Mouse (Mus musculus) CD4-positive, CD25-positive, alpha-beta regulatory T cell, adult 2 months (primary cell): Measurements from ENCODE around the gene Ifna11.
"Not testable (repeated sequence)": the region's sequence is repeated elsewhere in the genome, so short reads cannot be mapped to it uniquely, and the experiment has no call there.

Source experiments
- DNase-seq: peaks from one replicate; pipeline ENCODE4 v3.0.0-alpha.2; 2012; ENCODE audit warnings: low read depth, low spot score

Gene Ifna11

GRCm38 (mm10) chr4:88819659-88820058 lies at the start of gene Ifna11:
Gene Ifna11, plus strand, starts transcription at chr4:88819959.
- no peak for DNase-seq

- not testable (repeated sequence) for DNase-seq
Observed at GRCm38 (mm10) chr4:88773534-88773933, 46.2 kb upstream of the Ifna11 start, which contains the start of gene Gm13290. Gene Gm13290, plus strand, starts transcription at chr4:88773834.

- not testable (repeated sequence) for DNase-seq
Observed at GRCm38 (mm10) chr4:88776622-88777021, 43.1 kb upstream of the Ifna11 start, which contains the start of gene Gm13289. Gene Gm13289, plus strand, starts transcription at chr4:88776922.

- not testable (repeated sequence) for DNase-seq
Observed at GRCm38 (mm10) chr4:88779550-88779949, 40.2 kb upstream of the Ifna11 start, which contains the start of gene Gm13272. Gene Gm13272, plus strand, starts transcription at chr4:88779850.

- not testable (repeated sequence) for DNase-seq
Observed at GRCm38 (mm10) chr4:88780320-88780719, 39.4 kb upstream of the Ifna11 start.

- DNase-seq, result not testable (repeated sequence)
Observed at GRCm38 (mm10) chr4:88781831-88782230, 37.9 kb upstream of the Ifna11 start, which contains the start of gene Ifnz. Gene Ifnz, plus strand, starts transcription at chr4:88782131.

- DNase-seq, result not testable (repeated sequence)
Observed at GRCm38 (mm10) chr4:88782335-88782734, 37.4 kb upstream of the Ifna11 start.

GRCm38 (mm10) chr4:88785409-88785808 lies 34.4 kb upstream of the Ifna11 start, which contains the start of gene Gm13276:
Gene Gm13276, plus strand, starts transcription at chr4:88785709.
- not testable (repeated sequence) for DNase-seq

- DNase-seq, result not testable (repeated sequence)
Observed at GRCm38 (mm10) chr4:88788402-88788801, 31.4 kb upstream of the Ifna11 start, which contains the start of gene Gm13277. Gene Gm13277, plus strand, starts transcription at chr4:88788632.

- DNase-seq, result not testable (repeated sequence)
Observed at GRCm38 (mm10) chr4:88791250-88791649, 28.5 kb upstream of the Ifna11 start, which contains the start of gene Gm13278. Gene Gm13278, plus strand, starts transcription at chr4:88791550.

GRCm38 (mm10) chr4:88793936-88794675 lies 25.7 kb upstream of the Ifna11 start, which contains the start of gene Gm13275:
Gene Gm13275, plus strand, starts transcription at chr4:88794487.
- DNase-seq, result not testable (repeated sequence)

GRCm38 (mm10) chr4:88797097-88797496 lies 22.7 kb upstream of the Ifna11 start, which contains the start of gene Gm13279:
Gene Gm13279, plus strand, starts transcription at chr4:88797397.
- DNase-seq, result not testable (repeated sequence)

GRCm38 (mm10) chr4:88799365-88799764 lies 20.4 kb upstream of the Ifna11 start, which contains the start of gene Gm13285:
Gene Gm13285, plus strand, starts transcription at chr4:88799665.
- DNase-seq, result not testable (repeated sequence)

- not testable (repeated sequence) for DNase-seq
Observed at GRCm38 (mm10) chr4:88802954-88803353, 16.8 kb upstream of the Ifna11 start, which contains the start of gene Gm13287. Gene Gm13287, plus strand, starts transcription at chr4:88803254.

- DNase-seq, result not testable (repeated sequence)
Observed at GRCm38 (mm10) chr4:88805231-88805630, 14.5 kb upstream of the Ifna11 start, which contains the start of gene Gm13288. Gene Gm13288, plus strand, starts transcription at chr4:88805531.

- DNase-seq, result not testable (repeated sequence)
Observed at GRCm38 (mm10) chr4:88805761-88806160, 14.0 kb upstream of the Ifna11 start.

GRCm38 (mm10) chr4:88815928-88816327 lies 3.8 kb upstream of the Ifna11 start, which contains the start of gene Ifna7:
Gene Ifna7, plus strand, starts transcription at chr4:88816228.
- no peak for DNase-seq

- DNase-seq, result peak; percentile 64
Observed at GRCm38 (mm10) chr4:88822995-88823394, 3.2 kb downstream of the Ifna11 start.

- not testable (repeated sequence) for DNase-seq
Observed at GRCm38 (mm10) chr4:88827116-88827515, 7.4 kb downstream of the Ifna11 start, which contains the start of gene Ifna6. Gene Ifna6, plus strand, starts transcription at chr4:88827416.

- DNase-seq, result peak; percentile 65
Observed at GRCm38 (mm10) chr4:88830523-88830922, 10.8 kb downstream of the Ifna11 start.

GRCm38 (mm10) chr4:88835225-88835624 lies 15.5 kb downstream of the Ifna11 start, which contains the start of gene Ifna5:
Gene Ifna5, plus strand, starts transcription at chr4:88835525.
- DNase-seq, result not testable (repeated sequence)

- DNase-seq, result peak; percentile 60
Observed at GRCm38 (mm10) chr4:88838828-88839227, 19.1 kb downstream of the Ifna11 start.
